Mouse (Mus musculus): ENCODE data around the gene Tmcc1. TPM values are rescaled to one million over a fixed set of nuclear protein-coding genes. Genes with fewer than 3 reads are reported as not detected.
A peak's percentile ranks its signal among the peaks of the same experiment; 100 is the strongest.
"Not testable (repeated sequence)": the region's sequence is repeated elsewhere in the genome, so short reads cannot be mapped to it uniquely, and the experiment has no call there.

Gene Tmcc1
- 10 to 100 TPM; 26.0 to 26.4 TPM for total RNA-seq (2021)

- peak; percentile 99 for DNase-seq
These were observed at the start of gene Tmcc1 for GRCm38 (mm10) chr6:116193394-116194393. Gene Tmcc1 (minus strand): TSS chr6:116193486.

GRCm38 (mm10) chr6:116240371-116240770 lies 47.1 kb upstream of the Tmcc1 start:
- no peak for DNase-seq

GRCm38 (mm10) chr6:116238083-116238482 lies 44.8 kb upstream of the Tmcc1 start:
- no peak for DNase-seq

- no peak for DNase-seq
These were observed 42.0 kb upstream of the Tmcc1 start for GRCm38 (mm10) chr6:116235336-116235735.

GRCm38 (mm10) chr6:116234821-116235220 lies 41.5 kb upstream of the Tmcc1 start:
- not testable (repeated sequence) for DNase-seq

- DNase-seq = peak; percentile 77
These were observed 35.7 kb upstream of the Tmcc1 start for GRCm38 (mm10) chr6:116228785-116229525.

DNA sequence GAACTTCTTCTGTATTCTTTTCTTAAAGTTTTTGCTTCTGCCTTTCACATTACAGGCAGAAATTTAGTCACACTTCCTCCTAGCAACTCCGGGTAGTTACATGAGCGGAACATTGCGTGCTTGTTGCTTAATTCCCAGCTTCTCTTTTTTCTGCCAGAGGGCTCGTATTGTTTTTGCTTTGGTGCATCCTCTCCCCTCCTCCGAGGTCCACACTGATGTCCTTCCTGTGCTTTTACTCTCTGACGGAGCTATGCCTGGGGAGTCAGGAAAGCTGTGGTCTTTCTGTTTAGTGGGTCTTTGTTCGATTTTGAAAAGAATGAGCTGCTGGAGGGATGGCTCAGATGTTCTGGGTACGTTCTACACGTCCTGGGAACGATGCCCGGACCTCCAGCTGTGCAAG lies 34.5 kb upstream of the Tmcc1 start:
- no peak for DNase-seq

DNA sequence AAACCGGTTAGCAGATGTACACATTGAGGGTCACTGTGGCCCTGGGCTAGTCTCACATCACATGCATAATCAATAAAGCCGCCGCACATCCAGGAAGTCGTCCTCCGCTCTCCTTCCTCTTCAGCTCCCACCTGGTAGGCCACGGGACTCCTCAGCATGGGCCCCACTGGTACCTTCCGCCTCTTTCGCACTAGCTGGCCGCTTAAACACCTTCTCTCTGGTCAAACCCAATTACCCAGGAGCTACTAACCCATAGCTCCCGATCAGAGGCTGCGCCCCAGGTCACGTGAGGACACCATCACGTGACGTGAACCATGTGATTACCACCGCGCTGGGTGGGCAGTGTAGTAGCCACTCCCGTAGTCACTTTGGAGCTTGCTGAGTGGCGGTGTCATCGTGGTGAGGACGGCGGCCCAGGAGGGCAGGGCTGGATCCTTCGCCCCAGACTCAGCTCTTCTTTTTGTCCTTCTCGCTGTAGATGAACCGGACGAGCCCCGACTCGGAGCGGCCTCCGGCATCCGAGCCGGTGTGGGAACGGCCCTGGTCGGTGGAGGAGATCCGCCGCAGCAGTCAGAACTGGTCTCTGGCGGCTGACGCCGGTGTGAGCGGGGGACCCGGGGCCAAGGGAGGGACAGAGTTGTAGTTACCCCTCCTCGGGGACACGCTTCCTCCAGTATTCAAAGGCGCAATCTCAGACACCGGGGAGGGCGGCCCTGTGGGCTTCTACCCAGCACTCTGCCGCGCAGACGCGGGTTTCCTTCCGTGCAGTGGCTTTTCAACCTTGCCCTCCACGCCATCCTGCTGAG lies 14.6 kb upstream of the Tmcc1 start, which contains the start of gene Washc2:
TSS of gene Washc2 (plus strand) at position 310 of the 806 bp plus-strand sequence.
- DNase-seq = peak; percentile 95

DNA sequence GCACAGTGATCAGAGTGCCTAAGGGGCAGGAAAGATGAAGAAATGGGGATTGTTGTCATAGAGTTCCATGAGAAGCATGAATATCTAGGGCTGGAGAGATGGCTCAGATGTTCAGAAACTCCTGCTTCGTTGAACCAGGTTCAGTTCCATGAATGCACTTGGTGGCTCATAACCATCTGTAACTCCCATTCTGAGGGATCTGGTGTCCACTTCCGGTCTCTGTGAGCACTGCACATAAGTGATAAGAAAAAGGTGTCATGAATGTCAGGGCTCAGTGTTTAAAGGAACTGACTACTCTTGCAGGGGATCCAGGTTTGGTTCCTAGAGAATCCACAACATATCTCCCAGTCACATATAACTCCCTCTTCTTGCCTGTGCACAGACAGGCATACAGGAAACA lies 6.4 kb upstream of the Tmcc1 start:
- no peak for DNase-seq

DNA sequence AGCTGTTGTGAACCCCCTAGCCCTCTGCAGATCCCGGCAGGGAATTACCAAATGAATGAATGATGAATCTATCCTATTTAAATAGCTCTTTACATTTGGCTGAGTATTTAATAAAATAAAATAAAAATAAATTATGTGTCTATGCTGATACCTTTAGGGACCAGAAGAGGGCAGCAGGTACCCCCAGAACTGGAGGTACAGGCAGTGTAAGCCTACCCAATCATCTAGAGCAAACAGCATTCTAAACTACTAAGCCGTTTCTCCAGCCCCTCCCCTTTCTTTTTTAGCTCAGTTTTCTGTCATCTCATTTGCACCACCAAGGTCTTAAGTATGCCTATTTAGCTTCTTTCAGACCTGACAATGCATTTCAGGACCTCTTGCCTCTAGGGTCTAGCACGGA lies 4.9 kb upstream of the Tmcc1 start:
- DNase-seq = peak; percentile 20

DNA sequence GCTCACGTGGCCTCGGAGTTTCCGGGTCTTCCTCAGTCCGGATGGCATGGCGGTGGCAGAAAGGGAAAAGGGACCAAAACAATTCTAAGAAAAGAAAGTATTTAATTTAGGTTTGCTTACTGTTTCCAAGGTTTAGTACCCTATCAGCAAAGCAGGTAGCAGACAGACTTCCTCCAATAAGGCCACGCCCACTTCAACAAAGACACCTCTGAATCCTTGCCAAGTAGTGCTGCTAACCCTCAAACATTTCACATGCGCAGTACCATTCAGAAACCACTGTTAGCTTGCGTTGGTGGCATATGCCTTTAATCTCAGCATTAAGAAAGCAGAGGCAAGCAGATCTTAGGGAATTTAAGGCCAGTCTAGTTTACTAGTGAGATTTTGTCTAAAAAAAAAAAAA lies 2.5 kb upstream of the Tmcc1 start:
- DNase-seq = no peak

DNA sequence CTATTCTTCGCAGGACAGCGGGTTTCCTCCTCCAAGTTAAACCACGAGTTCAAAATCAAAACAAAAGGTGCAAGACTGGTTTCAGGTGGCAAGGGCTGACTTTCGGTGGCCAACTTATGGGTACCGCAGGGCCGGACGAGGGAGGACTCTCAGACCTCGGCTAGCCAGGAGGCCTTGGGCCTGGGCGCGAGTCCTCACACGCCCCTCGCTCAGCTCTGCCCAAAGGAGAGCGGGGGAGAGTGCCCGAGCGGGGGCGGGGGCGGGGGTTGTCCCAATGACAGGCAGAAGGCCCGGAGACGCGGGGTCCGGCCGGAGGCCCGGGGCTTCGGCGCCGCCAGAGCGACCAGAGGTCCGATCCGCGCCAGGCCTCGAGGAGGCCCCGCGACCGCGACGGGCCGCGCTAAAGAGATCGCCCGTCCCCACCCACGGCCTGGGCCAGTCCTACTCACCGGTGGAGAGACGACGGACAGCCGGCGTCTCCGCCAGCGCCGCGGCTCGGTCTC lies 426 bp downstream of the Tmcc1 start:
- DNase-seq = no peak

DNA sequence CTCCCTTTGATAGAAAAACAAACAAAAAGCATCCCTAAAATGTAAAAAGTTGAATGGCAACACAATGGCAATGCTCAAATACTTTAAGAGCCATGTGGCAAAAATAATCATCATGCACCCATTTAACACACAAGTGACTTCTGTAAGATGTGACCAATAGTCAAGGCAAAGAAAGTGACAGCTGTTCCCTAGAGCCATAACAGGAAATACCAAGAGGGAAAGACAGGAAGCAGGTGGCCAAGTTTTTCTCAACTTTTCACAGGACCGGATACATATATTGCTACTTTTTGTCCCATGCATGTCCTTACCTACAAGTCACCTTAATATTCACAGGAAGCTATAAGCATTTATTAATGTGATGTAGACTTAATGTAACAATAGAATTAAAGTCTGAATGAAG lies 3.9 kb downstream of the Tmcc1 start:
- no peak for DNase-seq

DNA sequence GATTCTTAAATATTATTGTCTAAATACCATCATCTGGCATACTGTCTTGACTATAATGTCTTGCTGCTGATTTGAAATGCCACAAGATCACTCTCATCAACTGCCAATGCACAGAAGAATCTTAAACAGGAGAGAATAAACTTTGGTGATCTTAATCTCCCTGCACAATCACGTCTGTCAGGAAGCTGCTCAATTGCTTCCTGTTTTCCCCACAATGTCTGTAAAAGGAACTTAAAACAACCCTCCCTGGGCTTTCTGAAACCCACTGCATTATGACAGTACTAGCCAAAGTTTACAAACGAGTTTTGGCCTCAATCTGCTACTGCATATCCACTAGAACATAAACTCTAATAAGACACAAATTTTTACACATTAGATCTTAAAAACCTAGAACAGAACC lies 6.8 kb downstream of the Tmcc1 start:
- DNase-seq = no peak

GRCm38 (mm10) chr6:116183509-116183908 lies 9.8 kb downstream of the Tmcc1 start:
- no peak for DNase-seq

GRCm38 (mm10) chr6:116180731-116181130 lies 12.6 kb downstream of the Tmcc1 start:
- no peak for DNase-seq

DNA sequence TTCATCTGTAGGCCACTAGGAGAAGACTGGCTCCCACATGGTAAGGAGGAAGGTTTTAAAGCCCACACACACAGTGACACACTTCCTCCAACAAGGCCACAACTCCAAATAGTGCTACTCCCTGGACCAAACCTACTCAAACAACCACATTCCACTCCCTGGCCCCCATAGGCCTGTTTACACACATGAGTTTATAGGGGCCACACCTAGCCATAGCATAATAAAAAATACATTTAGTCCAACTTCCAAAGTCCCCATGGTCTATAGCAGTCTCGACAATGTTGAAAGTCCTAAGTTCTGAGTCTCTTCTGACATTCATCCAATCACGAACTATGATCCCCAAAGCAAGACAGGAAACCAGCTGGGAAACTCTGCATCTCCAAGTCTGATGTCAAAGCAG lies 14.9 kb downstream of the Tmcc1 start:
- DNase-seq = no peak

- not testable (repeated sequence) for DNase-seq
These were observed 19.7 kb downstream of the Tmcc1 start for GRCm38 (mm10) chr6:116173511-116174099.

DNA sequence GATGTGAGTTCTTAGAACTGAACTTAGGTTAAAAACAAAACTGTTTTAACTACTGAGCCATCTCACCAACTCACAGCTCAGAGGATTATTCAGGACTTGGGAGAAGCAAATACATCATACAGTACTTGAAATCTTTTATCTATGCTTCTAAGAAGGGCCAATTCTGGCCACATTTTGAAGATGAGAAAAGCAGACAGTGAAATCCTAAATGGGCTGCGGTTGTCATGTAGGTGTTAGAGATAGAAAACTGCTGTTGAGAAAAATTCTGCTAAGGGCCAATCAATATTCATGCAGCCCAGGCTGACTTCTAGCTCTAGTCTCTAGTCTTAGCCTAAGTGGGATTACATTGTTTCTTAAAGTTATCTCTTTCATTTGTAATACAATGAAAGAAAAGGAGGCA lies 26.9 kb downstream of the Tmcc1 start:
- DNase-seq = no peak

DNA sequence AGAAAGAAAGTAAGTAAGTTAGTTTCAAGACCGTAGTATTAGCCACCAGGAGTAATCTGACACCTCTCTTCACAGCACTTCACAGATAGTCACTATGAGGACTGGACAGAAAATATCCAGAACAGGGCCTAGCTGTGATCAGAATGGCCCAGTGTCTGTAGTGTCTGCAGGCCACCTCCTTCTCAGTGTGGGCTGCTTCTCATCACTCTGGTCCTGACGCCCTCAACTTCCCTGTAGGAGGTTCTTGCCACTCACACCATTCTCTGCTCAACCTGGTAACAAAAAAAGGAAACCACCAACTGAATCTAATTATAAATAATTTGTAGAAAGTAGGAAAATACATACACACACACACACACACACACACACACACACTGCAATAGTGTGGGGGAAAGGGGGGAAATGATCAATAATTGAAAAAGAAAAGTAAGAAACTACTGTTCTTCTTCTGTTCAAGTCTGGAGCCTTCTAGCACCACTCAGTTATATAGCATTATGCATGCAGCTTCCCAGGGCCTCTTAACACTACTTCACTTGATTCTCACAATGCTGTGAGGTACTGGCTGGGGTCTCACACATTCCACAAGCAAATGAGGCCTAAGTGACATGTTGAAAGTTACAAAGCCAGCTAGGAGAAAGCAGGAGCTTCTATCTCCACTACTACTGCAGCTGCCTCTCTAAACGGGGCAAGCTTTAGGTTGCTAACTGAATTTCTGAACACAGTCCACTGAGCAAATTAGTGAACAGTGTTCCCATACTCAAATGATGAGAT lies 38.2 kb downstream of the Tmcc1 start:
- no peak for DNase-seq

- no peak for DNase-seq
These were observed 45.9 kb downstream of the Tmcc1 start for GRCm38 (mm10) chr6:116147386-116147785.
